Mouse (Mus musculus): ENCODE data around the gene Prkce. TPM values are rescaled to one million over a fixed set of nuclear protein-coding genes. Genes with fewer than 3 reads are reported as not detected.

Prkce gene
- polyA plus RNA-seq, 1 experiment from 2014 or later = 8.1 TPM

DNA sequence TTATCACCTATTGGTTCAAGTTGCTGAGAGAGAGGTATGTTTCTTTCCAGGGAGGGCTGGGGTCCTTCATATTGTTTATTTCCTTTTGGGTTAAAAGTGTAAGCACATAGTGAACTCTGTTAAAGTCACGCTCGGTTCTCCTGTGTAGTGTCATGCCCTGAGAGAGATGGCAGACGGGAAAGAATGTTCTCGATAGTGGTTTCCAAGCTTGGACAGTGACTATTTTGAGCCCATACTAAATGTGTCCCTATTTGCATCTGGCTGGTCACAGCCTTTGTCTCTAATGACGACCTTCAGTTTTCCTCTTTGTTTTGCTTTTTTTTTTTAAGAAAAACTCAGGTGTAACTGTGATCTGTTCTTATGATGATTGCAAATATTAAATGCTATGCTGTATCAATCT, 488.8 kb downstream of the Prkce start:
- H3K4me2 ChIP-seq (replicated peaks) = no peak overlapping the region
- no peak for ATAC-seq (ENCODE audit: insufficient number of reproducible peaks, low FRiP score, low TSS enrichment, low read depth)
- no peak overlapping the region for H3K9ac ChIP-seq
- H3K36me3 ChIP-seq = 0 out of 2 replicates have a peak, but pooled peaks cover 4% of the 10 kb centered on the region
- H3K9me3 ChIP-seq (replicated peaks) = no peaks in the 10 kb centered on the region
- H3K4me3 ChIP-seq (replicated peaks) = no peak overlapping the region
- H3K27me3 ChIP-seq = no peaks in the 10 kb centered on the region
- WGBS = 77% methylated on average over 5 of the region's 5 CpGs
- H3K27ac ChIP-seq (replicated peaks) = no peak overlapping the region
- H3K4me1 ChIP-seq = no peaks in the 10 kb centered on the region

DNA sequence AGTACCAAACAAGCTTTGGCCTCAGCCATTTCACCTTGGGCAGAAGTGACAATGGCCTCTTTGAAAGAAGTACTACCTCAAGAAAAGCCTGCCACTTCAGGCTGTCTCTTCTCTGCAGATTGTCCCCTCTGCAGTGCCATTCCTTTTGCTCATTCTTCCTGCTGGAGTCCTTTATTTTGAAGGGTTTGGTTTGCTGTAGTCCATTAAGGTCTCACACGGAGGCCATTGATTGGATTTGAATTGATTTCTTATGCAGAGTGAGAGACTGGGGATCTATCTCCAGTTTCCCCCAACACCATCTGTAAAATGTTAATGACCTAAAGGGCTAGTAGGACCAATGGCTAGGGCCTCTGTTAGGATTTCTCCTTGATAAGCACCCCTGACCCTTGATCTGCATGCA, 494.7 kb downstream of the Prkce start:
- ATAC-seq (ENCODE audit: insufficient number of reproducible peaks, low FRiP score, low TSS enrichment, low read depth) = no peak
- Histone ChIP-seq H3K9ac (no peak overlapping the region), H3K36me3 (no peaks in the 10 kb centered on the region), H3K27me3 (no peaks in the 10 kb centered on the region), H3K4me2 (replicated peaks) (no peak overlapping the region), H3K27ac (replicated peaks) (no peak overlapping the region), H3K4me3 (replicated peaks) (no peak overlapping the region), H3K4me1 (no peaks in the 10 kb centered on the region), H3K9me3 (replicated peaks) (no peaks in the 10 kb centered on the region)
- 45% methylated on average over 1 of the region's 1 CpGs for WGBS

DNA sequence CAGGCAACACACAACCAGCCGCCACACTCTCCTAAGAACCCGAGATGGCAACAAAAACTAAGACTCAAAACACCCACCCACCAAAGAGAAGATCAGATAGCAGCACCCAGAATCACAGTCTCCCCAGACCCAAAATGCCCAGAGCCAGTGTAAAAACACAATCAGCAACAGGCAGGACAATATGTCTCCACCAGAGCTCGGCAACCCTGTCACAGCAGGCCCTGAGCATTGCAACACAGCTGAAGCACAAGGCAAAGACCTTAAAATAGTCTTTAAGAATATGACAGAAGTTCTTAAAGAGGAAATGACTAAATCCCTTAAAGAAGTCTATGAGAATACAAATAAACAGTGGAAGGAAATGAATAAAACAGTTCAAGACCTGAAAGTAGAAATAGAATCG, 495.9 kb downstream of the Prkce start:
- WGBS = 80% methylated on average over 4 of the region's 4 CpGs

DNA sequence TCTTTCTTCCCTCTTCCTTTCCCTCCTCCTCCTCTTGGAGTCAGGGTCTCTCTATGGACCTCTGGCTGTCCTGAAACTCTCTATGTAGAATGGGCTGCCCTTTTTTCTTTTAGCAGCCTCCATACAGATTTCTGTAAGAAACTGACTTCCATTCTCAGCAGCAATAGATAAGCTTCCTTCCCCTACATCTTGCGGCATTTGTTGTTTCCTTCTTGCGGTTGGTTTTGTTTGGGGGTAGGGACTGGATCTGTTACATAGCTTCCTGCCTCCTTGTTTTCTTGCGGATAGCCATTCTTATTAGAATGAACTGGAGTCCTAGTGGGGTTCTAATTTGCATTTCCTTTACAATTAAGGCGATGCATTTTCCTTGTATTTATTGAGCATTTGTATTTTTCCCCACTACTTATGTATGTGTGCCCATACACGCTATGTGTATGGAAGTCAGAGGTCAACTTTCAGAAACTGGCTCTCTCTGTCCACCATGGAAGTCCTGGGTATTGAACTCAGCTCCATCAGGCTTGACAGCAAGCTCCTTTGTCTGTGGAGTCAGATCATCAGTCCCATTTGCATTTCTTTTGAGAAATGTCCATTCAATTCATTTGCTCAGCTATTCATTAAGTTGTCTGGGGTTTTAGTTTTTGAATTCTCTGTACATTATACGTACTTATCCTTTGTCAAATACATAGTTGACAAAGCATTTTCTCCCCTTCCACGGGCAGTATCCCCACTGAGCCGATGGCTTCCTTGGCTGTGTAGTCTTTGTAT, 500.4 kb downstream of the Prkce start:
- 85% methylated on average over 8 of the region's 8 CpGs for WGBS
- no peak for ATAC-seq (ENCODE audit: insufficient number of reproducible peaks, low FRiP score, low TSS enrichment, low read depth)
- H3K9me3 ChIP-seq (replicated peaks) = no peaks in the 10 kb centered on the region
- no peak overlapping the region for H3K4me2 ChIP-seq (replicated peaks)
- no peak overlapping the region for H3K27ac ChIP-seq (replicated peaks)
- H3K4me3 ChIP-seq (replicated peaks) = no peak overlapping the region
- H3K36me3 ChIP-seq = no peaks in the 10 kb centered on the region
- no peaks in the 10 kb centered on the region for H3K27me3 ChIP-seq
- H3K4me1 ChIP-seq = no peaks in the 10 kb centered on the region
- no peak overlapping the region for H3K9ac ChIP-seq

More for the DNA sequence above, 495.9 kb downstream of the Prkce start:
- no peak for ATAC-seq (ENCODE audit: insufficient number of reproducible peaks, low FRiP score, low TSS enrichment, low read depth)
- Histone ChIP-seq H3K4me1 (no peaks in the 10 kb centered on the region), H3K27ac (replicated peaks) (no peak overlapping the region), H3K9me3 (replicated peaks) (no peaks in the 10 kb centered on the region), H3K27me3 (no peaks in the 10 kb centered on the region), H3K4me2 (replicated peaks) (no peak overlapping the region), H3K9ac (no peak overlapping the region), H3K4me3 (replicated peaks) (no peak overlapping the region), H3K36me3 (no peaks in the 10 kb centered on the region)

DNA sequence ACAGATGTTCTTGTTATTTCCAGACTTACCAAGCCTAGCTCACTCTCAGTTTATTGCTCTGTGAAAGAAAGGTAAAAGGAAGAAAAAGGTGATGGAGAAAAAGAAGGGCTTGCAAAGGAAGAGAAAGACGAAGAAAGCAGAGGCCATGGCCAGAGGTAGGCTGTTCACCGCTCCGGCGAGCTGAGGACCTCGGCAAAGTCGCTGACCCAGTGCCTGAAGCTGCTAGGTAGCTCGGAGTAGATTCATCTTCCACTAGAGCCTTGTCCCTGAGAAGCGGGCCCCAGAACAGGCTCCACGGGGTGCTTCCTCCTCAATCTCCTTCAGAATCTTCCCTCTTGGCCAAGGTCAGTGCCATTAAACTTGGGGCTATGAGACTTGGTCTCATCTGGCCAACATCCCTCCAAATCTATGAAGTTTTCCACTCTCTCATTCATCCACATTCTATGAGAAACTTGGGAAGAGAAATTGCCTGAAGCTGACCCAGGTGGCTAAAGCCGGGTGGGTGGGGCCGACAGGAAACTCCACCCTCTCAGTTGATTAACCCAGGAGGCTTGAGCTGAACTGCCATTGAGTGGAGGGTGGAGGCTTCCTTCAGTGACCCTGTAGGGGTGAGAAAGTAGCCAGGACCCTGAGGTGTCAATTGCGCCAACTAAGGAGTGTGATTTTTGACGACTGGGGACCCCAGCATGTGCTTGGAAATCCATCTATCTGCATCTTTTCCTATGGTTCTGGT, 502.2 kb downstream of the Prkce start:
- Histone ChIP-seq H3K27me3 (no peaks in the 10 kb centered on the region), H3K4me2 (replicated peaks) (no peak overlapping the region), H3K9ac (no peak overlapping the region), H3K9me3 (replicated peaks) (no peaks in the 10 kb centered on the region), H3K27ac (replicated peaks) (no peak overlapping the region), H3K4me3 (replicated peaks) (no peak overlapping the region), H3K4me1 (no peaks in the 10 kb centered on the region), H3K36me3 (no peaks in the 10 kb centered on the region)
- no peak for ATAC-seq (ENCODE audit: insufficient number of reproducible peaks, low FRiP score, low TSS enrichment, low read depth)
- 85% methylated on average over 13 of the region's 13 CpGs for WGBS

DNA sequence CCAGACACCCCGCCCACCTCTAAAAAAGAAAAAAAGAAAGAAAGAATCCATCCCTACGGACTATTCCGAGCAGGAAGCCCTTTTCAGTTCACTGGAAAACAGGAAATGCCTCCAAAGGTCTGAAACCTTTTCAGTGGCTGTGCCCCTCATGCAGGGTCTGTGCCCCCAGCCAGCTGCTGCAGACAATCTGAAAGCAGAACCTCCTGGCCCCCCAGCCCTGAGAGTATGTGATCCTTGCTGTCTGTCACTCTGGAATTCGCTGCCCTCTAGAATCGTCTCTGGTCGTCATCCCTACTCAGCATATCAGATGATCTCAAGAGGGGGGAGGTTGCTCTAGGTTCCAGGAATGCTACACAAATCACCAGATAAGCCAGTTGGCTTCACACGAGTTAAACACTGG, 503.1 kb downstream of the Prkce start:
- no peaks in the 10 kb centered on the region for H3K9me3 ChIP-seq (replicated peaks)
- no peak overlapping the region for H3K4me2 ChIP-seq (replicated peaks)
- no peak overlapping the region for H3K9ac ChIP-seq
- H3K4me1 ChIP-seq = no peaks in the 10 kb centered on the region
- H3K27me3 ChIP-seq = no peaks in the 10 kb centered on the region
- ATAC-seq (ENCODE audit: insufficient number of reproducible peaks, low FRiP score, low TSS enrichment, low read depth) = no peak
- WGBS = 39% methylated on average over 7 of the region's 7 CpGs
- no peak overlapping the region for H3K27ac ChIP-seq (replicated peaks)
- H3K36me3 ChIP-seq = no peaks in the 10 kb centered on the region
- H3K4me3 ChIP-seq (replicated peaks) = no peak overlapping the region

DNA sequence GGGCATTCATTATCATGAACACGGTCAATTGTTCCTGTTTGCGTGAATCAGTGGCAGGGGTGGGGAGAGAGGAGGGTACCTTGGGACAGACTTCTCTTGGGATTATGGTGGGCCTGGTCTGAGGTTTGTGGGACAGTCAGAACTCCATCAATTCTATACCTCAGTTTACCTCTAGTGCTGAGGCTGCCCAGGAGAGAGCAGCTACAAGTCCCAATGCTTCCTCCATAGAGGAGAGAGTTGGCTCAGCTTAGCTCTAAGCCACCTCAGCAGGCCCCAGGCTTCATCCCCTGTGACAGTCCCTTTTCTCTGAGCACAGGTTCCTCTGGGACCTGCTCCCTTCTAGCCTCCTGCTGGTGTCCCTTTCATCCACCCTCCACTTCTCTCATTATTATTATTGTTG, 507.4 kb downstream of the Prkce start:
- H3K4me1 ChIP-seq = no peaks in the 10 kb centered on the region
- WGBS = 79% methylated on average over 2 of the region's 2 CpGs

DNA sequence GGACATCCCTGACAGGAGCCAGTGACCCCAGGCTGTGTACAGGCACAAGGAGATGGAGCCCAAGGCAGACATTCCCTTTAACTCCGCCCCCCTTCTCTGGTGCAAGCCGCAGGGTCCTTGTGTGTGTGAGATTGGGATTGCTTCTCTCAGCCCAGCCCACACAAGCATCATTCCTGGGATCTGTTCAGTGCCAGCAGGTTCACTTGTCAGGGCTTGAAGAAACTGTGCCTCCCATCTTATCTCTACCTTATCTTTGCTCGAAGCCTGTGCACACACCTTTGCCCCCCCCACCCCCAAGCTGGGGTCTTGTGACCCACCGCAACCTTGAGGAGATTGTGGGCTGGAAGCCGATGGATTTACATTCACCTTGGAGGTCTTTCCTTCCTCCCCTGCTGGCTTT, 508.8 kb downstream of the Prkce start:
- ATAC-seq (ENCODE audit: insufficient number of reproducible peaks, low FRiP score, low TSS enrichment, low read depth) = no peak
- Histone ChIP-seq H3K27ac (replicated peaks) (no peak overlapping the region), H3K4me3 (replicated peaks) (no peak overlapping the region), H3K4me2 (replicated peaks) (no peak overlapping the region), H3K36me3 (no peaks in the 10 kb centered on the region), H3K27me3 (no peaks in the 10 kb centered on the region), H3K4me1 (no peaks in the 10 kb centered on the region), H3K9me3 (replicated peaks) (no peaks in the 10 kb centered on the region), H3K9ac (no peak overlapping the region)
- 71% methylated on average over 5 of the region's 5 CpGs for WGBS

More for the DNA sequence above, 507.4 kb downstream of the Prkce start:
- Histone ChIP-seq H3K9me3 (replicated peaks) (no peaks in the 10 kb centered on the region), H3K4me2 (replicated peaks) (no peak overlapping the region), H3K9ac (no peak overlapping the region), H3K27me3 (no peaks in the 10 kb centered on the region), H3K27ac (replicated peaks) (no peak overlapping the region), H3K36me3 (no peaks in the 10 kb centered on the region), H3K4me3 (replicated peaks) (no peak overlapping the region)
- no peak for ATAC-seq (ENCODE audit: insufficient number of reproducible peaks, low FRiP score, low TSS enrichment, low read depth)

DNA sequence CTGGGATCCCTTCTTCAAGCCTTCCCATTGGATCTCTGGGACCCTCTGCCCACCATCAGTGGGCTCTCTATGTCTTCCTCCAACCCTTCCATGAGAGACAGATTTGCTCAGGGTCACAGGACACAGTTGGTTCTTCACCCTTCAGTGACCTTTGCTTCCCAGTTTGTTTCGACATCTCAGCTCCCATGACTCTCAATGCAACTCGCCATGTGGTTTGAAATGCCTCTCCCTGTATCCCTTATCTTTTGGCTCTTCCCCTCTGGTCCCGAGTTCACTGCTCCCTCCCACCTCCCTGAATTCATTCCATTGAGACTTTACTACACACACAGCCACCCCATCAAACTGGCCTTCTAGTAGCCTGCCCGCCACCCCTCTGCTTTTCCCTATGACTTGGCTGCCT, 509.3 kb downstream of the Prkce start:
- no peaks in the 10 kb centered on the region for H3K9me3 ChIP-seq (replicated peaks)
- no peak overlapping the region for H3K27ac ChIP-seq (replicated peaks)
- H3K27me3 ChIP-seq = no peaks in the 10 kb centered on the region
- H3K4me3 ChIP-seq (replicated peaks) = no peak overlapping the region
- H3K9ac ChIP-seq = no peak overlapping the region
- H3K4me2 ChIP-seq (replicated peaks) = no peak overlapping the region
- no peaks in the 10 kb centered on the region for H3K4me1 ChIP-seq
- no peaks in the 10 kb centered on the region for H3K36me3 ChIP-seq
- no peak for ATAC-seq (ENCODE audit: insufficient number of reproducible peaks, low FRiP score, low TSS enrichment, low read depth)
- WGBS = 65% methylated on average over 4 of the region's 4 CpGs

DNA sequence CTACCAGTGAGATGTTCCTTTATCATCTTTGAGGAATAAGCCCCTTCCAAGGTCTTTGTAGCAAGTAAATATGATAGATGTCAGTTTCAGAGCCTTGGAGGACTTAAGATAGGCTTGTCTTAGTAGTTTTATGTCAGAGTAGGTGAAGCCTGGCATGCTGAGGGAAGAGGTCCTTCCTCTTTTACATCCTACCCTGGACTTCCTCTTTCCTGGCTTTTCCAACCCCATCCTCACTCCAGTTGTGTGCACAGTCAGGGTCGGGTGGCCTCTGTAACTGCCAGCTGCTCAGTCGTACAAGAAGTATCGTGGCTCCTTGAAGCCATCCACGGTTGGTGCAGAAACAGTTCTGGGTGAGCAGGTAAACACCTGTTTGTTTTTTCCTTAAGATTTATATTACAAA, 517.7 kb downstream of the Prkce start:
- H3K9ac ChIP-seq = no peak overlapping the region
- no peak for ATAC-seq (ENCODE audit: insufficient number of reproducible peaks, low FRiP score, low TSS enrichment, low read depth)
- H3K27me3 ChIP-seq = no peaks in the 10 kb centered on the region
- H3K4me1 ChIP-seq = no peaks in the 10 kb centered on the region
- no peak overlapping the region for H3K4me3 ChIP-seq (replicated peaks)
- no peak overlapping the region for H3K4me2 ChIP-seq (replicated peaks)
- H3K36me3 ChIP-seq = no peaks in the 10 kb centered on the region
- no peak overlapping the region for H3K27ac ChIP-seq (replicated peaks)
- H3K9me3 ChIP-seq (replicated peaks) = no peaks in the 10 kb centered on the region
- 91% methylated on average over 4 of the region's 4 CpGs for WGBS

DNA sequence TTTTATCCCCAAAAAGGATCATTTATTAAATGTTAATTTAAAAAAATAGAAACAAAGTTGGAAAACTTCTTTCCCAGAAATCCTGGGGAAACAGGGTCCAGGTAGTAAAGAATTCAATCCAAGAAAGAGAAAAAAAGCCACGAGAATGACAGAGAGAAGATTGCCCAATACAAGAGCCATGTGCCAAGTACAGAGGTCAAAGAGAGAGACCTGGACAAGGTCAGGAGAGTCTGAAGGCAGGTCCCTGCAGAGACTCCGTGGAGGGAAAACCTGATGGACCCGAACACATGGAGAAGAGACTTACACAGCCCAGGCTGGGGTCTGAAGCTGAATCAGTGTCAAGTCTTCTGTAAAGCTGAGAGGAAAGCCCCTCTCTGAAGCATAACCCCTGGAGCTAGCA, 519.4 kb downstream of the Prkce start:
- H3K27ac ChIP-seq (replicated peaks) = no peak overlapping the region
- H3K27me3 ChIP-seq = no peaks in the 10 kb centered on the region
- H3K4me1 ChIP-seq = no peaks in the 10 kb centered on the region
- no peak overlapping the region for H3K4me2 ChIP-seq (replicated peaks)
- H3K9ac ChIP-seq = no peak overlapping the region
- H3K9me3 ChIP-seq (replicated peaks) = no peaks in the 10 kb centered on the region
- ATAC-seq (ENCODE audit: insufficient number of reproducible peaks, low FRiP score, low TSS enrichment, low read depth) = no peak
- H3K36me3 ChIP-seq = no peaks in the 10 kb centered on the region
- 70% methylated on average over 3 of the region's 3 CpGs for WGBS
- no peak overlapping the region for H3K4me3 ChIP-seq (replicated peaks)
